Mouse (Mus musculus): ENCODE measurements around the gene Astn2.

Astn2 gene

GRCm38 (mm10) chr4:66158714-66159113 is 245.7 kb downstream of the Astn2 start:
- DNase-seq, result no peak

GRCm38 (mm10) chr4:66157439-66158113 is 246.8 kb downstream of the Astn2 start:
- no peak for DNase-seq

GRCm38 (mm10) chr4:66146546-66146945 is 257.9 kb downstream of the Astn2 start:
- no peak for DNase-seq

GRCm38 (mm10) chr4:66126181-66126580 is 278.2 kb downstream of the Astn2 start:
- DNase-seq, result no peak

GRCm38 (mm10) chr4:66122766-66123358 is 281.5 kb downstream of the Astn2 start:
- DNase-seq, result no peak

GRCm38 (mm10) chr4:66114243-66114642 is 290.2 kb downstream of the Astn2 start:
- DNase-seq, result no peak

- DNase-seq, result no peak
Observed at GRCm38 (mm10) chr4:66102037-66102436, 302.4 kb downstream of the Astn2 start.

- no peak for DNase-seq
Observed at GRCm38 (mm10) chr4:66097629-66098028, 306.8 kb downstream of the Astn2 start.

GRCm38 (mm10) chr4:66096104-66096503 is 308.3 kb downstream of the Astn2 start:
- no peak for DNase-seq

GRCm38 (mm10) chr4:66057161-66057560 is 347.2 kb downstream of the Astn2 start:
- no peak for DNase-seq

- no peak for DNase-seq
Observed at GRCm38 (mm10) chr4:66055690-66056089, 348.7 kb downstream of the Astn2 start.

GRCm38 (mm10) chr4:66043014-66043672 is 361.3 kb downstream of the Astn2 start:
- no peak for DNase-seq

- DNase-seq, result no peak
Observed at GRCm38 (mm10) chr4:66033826-66034225, 370.6 kb downstream of the Astn2 start.

GRCm38 (mm10) chr4:66031320-66031870 is 373.0 kb downstream of the Astn2 start:
- DNase-seq, result no peak

GRCm38 (mm10) chr4:66029901-66030300 is 374.5 kb downstream of the Astn2 start:
- DNase-seq, result no peak

GRCm38 (mm10) chr4:66027866-66028265 is 376.5 kb downstream of the Astn2 start:
- no peak for DNase-seq

- peak; percentile 3 for DNase-seq
Observed at GRCm38 (mm10) chr4:66025393-66026062, 378.9 kb downstream of the Astn2 start.

- DNase-seq, result no peak
Observed at GRCm38 (mm10) chr4:66002936-66003335, 401.5 kb downstream of the Astn2 start.

- no peak for DNase-seq
Observed at GRCm38 (mm10) chr4:65983643-65984042, 420.8 kb downstream of the Astn2 start.

GRCm38 (mm10) chr4:65982882-65983281 is 421.5 kb downstream of the Astn2 start:
- DNase-seq, result no peak

GRCm38 (mm10) chr4:65976251-65976650 is 428.2 kb downstream of the Astn2 start:
- DNase-seq, result no peak

- no peak for DNase-seq
Observed at GRCm38 (mm10) chr4:65972395-65972794, 432.0 kb downstream of the Astn2 start.

- DNase-seq, result no peak
Observed at GRCm38 (mm10) chr4:65969318-65969717, 435.1 kb downstream of the Astn2 start.
